Mouse (Mus musculus) limb, embryonic 10.5 days (tissue): Measurements from ENCODE around the gene Gm9964. TPM values are rescaled to one million over a fixed set of nuclear protein-coding genes. Genes with fewer than 3 reads are reported as not detected.
A peak's percentile ranks its signal among the peaks of the same experiment; 100 is the strongest.

Source experiments
- DNase-seq: peaks from one replicate; pipeline ENCODE4 v3.0.0-alpha.2; 2017; ENCODE audit warnings: low spot score
- H3K27ac ChIP-seq: fragments of 300-500 bp; sonication (generic); 2 replicates; pipeline ENCODE4 v1.5.1; 2016; ENCODE audit warnings: mild to moderate bottlenecking
- H3K27me3 ChIP-seq: fragments of 300-500 bp; sonication (generic); 2 replicates; pipeline ENCODE4 v1.6.1; 2016; ENCODE audit warnings: low read depth, mild to moderate bottlenecking; ENCODE audit not compliant: poor library complexity, severe bottlenecking
- H3K36me3 ChIP-seq: fragments of 300-500 bp; sonication (generic); 2 replicates; pipeline ENCODE4 v1.6.1; 2016; ENCODE audit warnings: mild to moderate bottlenecking, moderate library complexity
- H3K4me1 ChIP-seq: fragments of 300-500 bp; sonication (generic); 2 replicates; pipeline ENCODE4 v1.6.1; 2016
- H3K4me3 ChIP-seq: fragments of 300-500 bp; sonication (generic); 2 replicates; pipeline ENCODE4 v1.5.1; 2016; ENCODE audit warnings: mild to moderate bottlenecking, moderate library complexity
- H3K9me3 ChIP-seq: fragments of 300-500 bp; sonication (generic); replicated peaks from 2 replicates; pipeline ENCODE4 v1.6.1; 2016; ENCODE audit warnings: mild to moderate bottlenecking
- WGBS: fragments of 180-500 bp; shearing (Covaris S2); methylation state at CpG from one replicate; pipeline ENCODE4 v1.1.7; 2016; 5-methylcytosine and 5-hydroxymethylcytosine counted together
- polyA plus RNA-seq: library from polyadenylated mRNA; unstranded; fragments of >200 nt; fragmentation: Nextera tagmentation; extraction: Ambion mirVana; gene quantifications from 2 replicates; pipeline ENCODE4 v1.2.1, GENCODE M21; 2016

Gene Gm9964
- polyA plus RNA-seq, result not detected in 2 replicates

- Histone ChIP-seq H3K36me3 (no peaks in the 10 kb centered on the region), H3K9me3 (no peaks in the 10 kb centered on the region), H3K4me1 (peaks cover 11% of the 10 kb centered on the region), H3K27me3 (no peaks in the 10 kb centered on the region), H3K4me3 (no peak within 1 kb of the TSS), H3K27ac (no peak within 1 kb of the TSS)
- no peak for DNase-seq
- WGBS, result 88% methylated on average over 5 of the region's 5 CpGs
Measured at GRCm38 (mm10) chr11:79296856-79297491, at the start of gene Gm9964. Gene Gm9964, minus strand, starts transcription at chr11:79296906.

GRCm38 (mm10) chr11:79339808-79340781 is 43.4 kb upstream of the Gm9964 start:
- Histone ChIP-seq H3K27ac (peak overlapping the region; percentile 99), H3K27me3 (no peaks in the 10 kb centered on the region), H3K4me1 (peaks cover 18% of the 10 kb centered on the region), H3K9me3 (no peaks in the 10 kb centered on the region), H3K36me3 (peaks cover 40% of the 10 kb centered on the region), H3K4me3 (peak overlapping the region; percentile 96)
- WGBS, result 2% methylated on average over 52 of the region's 63 CpGs
- DNase-seq, result peak; percentile 73

- H3K27ac ChIP-seq, result peak within 1 kb of the TSS; percentile 99
- peaks cover 34% of the 10 kb centered on the region for H3K36me3 ChIP-seq
- no peaks in the 10 kb centered on the region for H3K9me3 ChIP-seq
- WGBS, result under 1% methylated on average over 48 of the region's 49 CpGs
- peaks cover 18% of the 10 kb centered on the region for H3K4me1 ChIP-seq
- no peaks in the 10 kb centered on the region for H3K27me3 ChIP-seq
- H3K4me3 ChIP-seq, result peak within 1 kb of the TSS; percentile 96
- DNase-seq, result peak; percentile 99
Measured at GRCm38 (mm10) chr11:79339234-79339807, 42.6 kb upstream of the Gm9964 start, which contains the start of gene Nf1. Gene Nf1, plus strand, starts transcription at chr11:79339693.

GRCm38 (mm10) chr11:79338621-79339020 is 41.9 kb upstream of the Gm9964 start:
- no peak for DNase-seq
- Histone ChIP-seq H3K4me1 (peaks cover 22% of the 10 kb centered on the region), H3K27me3 (no peaks in the 10 kb centered on the region), H3K36me3 (peaks cover 27% of the 10 kb centered on the region), H3K4me3 (peak overlapping the region; percentile 96), H3K9me3 (no peaks in the 10 kb centered on the region), H3K27ac (peak overlapping the region; percentile 99)
- WGBS, result 60% methylated on average over 4 of the region's 4 CpGs

GRCm38 (mm10) chr11:79336722-79337267 is 40.1 kb upstream of the Gm9964 start:
- Histone ChIP-seq H3K4me3 (no peak overlapping the region), H3K36me3 (peaks cover 11% of the 10 kb centered on the region), H3K9me3 (no peaks in the 10 kb centered on the region), H3K27me3 (no peaks in the 10 kb centered on the region), H3K4me1 (peaks cover 28% of the 10 kb centered on the region), H3K27ac (no peak overlapping the region)
- 90% methylated on average over 5 of the region's 5 CpGs for WGBS
- no peak for DNase-seq

GRCm38 (mm10) chr11:79335077-79335476 is 38.4 kb upstream of the Gm9964 start:
- H3K27ac ChIP-seq, result no peak overlapping the region
- WGBS, result 95% methylated on average over 6 of the region's 6 CpGs
- no peak for DNase-seq

GRCm38 (mm10) chr11:79329585-79329984 is 32.9 kb upstream of the Gm9964 start:
- no peaks in the 10 kb centered on the region for H3K27me3 ChIP-seq
- no peaks in the 10 kb centered on the region for H3K36me3 ChIP-seq
- 98% methylated on average over 1 of the region's 1 CpGs for WGBS
- peaks cover 10% of the 10 kb centered on the region for H3K4me1 ChIP-seq
- no peaks in the 10 kb centered on the region for H3K9me3 ChIP-seq
- no peak for DNase-seq
- no peak overlapping the region for H3K27ac ChIP-seq
- no peak overlapping the region for H3K4me3 ChIP-seq

More at GRCm38 (mm10) chr11:79335077-79335476, 38.4 kb upstream of the Gm9964 start:
- Histone ChIP-seq H3K4me3 (no peak overlapping the region), H3K27me3 (no peaks in the 10 kb centered on the region), H3K36me3 (peaks cover 8% of the 10 kb centered on the region; the same call in 1 of the 2 replicates), H3K9me3 (no peaks in the 10 kb centered on the region), H3K4me1 (peaks cover 15% of the 10 kb centered on the region)

- Histone ChIP-seq H3K27me3 (no peaks in the 10 kb centered on the region), H3K4me1 (0 out of 2 replicates have a peak, but pooled peaks cover under 1% of the 10 kb centered on the region), H3K4me3 (no peak overlapping the region), H3K9me3 (no peaks in the 10 kb centered on the region), H3K36me3 (no peaks in the 10 kb centered on the region), H3K27ac (no peak overlapping the region)
- no peak for DNase-seq
- 91% methylated on average over 4 of the region's 4 CpGs for WGBS
Measured at GRCm38 (mm10) chr11:79328060-79328459, 31.4 kb upstream of the Gm9964 start.

GRCm38 (mm10) chr11:79327106-79327505 is 30.4 kb upstream of the Gm9964 start:
- DNase-seq, result no peak
- H3K36me3 ChIP-seq, result no peaks in the 10 kb centered on the region
- no peaks in the 10 kb centered on the region for H3K9me3 ChIP-seq
- no peaks in the 10 kb centered on the region for H3K27me3 ChIP-seq
- no peaks in the 10 kb centered on the region for H3K4me1 ChIP-seq
- WGBS, result 33% methylated on average over 4 of the region's 4 CpGs
- H3K4me3 ChIP-seq, result no peak overlapping the region
- H3K27ac ChIP-seq, result no peak overlapping the region

GRCm38 (mm10) chr11:79325663-79326062 is 29.0 kb upstream of the Gm9964 start:
- Histone ChIP-seq H3K27me3 (no peaks in the 10 kb centered on the region), H3K36me3 (no peaks in the 10 kb centered on the region), H3K4me1 (no peaks in the 10 kb centered on the region), H3K27ac (no peak overlapping the region), H3K9me3 (no peaks in the 10 kb centered on the region), H3K4me3 (no peak overlapping the region)
- 94% methylated on average over 8 of the region's 8 CpGs for WGBS
- no peak for DNase-seq

- no peaks in the 10 kb centered on the region for H3K9me3 ChIP-seq
- H3K36me3 ChIP-seq, result no peaks in the 10 kb centered on the region
- no peaks in the 10 kb centered on the region for H3K4me1 ChIP-seq
- no peak for DNase-seq
- 68% methylated on average over 12 of the region's 12 CpGs for WGBS
- H3K4me3 ChIP-seq, result no peak overlapping the region
- 0 out of 2 replicates have a peak overlapping the region, but pooled peaks have one; percentile 9 for H3K27ac ChIP-seq
- no peaks in the 10 kb centered on the region for H3K27me3 ChIP-seq
Measured at GRCm38 (mm10) chr11:79323985-79324685, 27.4 kb upstream of the Gm9964 start.

- H3K4me1 ChIP-seq, result no peaks in the 10 kb centered on the region
- H3K36me3 ChIP-seq, result no peaks in the 10 kb centered on the region
- no peak overlapping the region for H3K4me3 ChIP-seq
- no peak for DNase-seq
- WGBS, result 87% methylated on average over 7 of the region's 7 CpGs
- H3K9me3 ChIP-seq, result no peaks in the 10 kb centered on the region
- no peak overlapping the region for H3K27ac ChIP-seq
- no peaks in the 10 kb centered on the region for H3K27me3 ChIP-seq
Measured at GRCm38 (mm10) chr11:79319807-79320206, 23.1 kb upstream of the Gm9964 start.
